Mouse (Mus musculus) intestine, embryonic 14.5 days (tissue): Measurements from ENCODE around the gene Twf1. TPM values are rescaled to one million over a fixed set of nuclear protein-coding genes. Genes with fewer than 3 reads are reported as not detected.

Source experiments
- ATAC-seq: fragments of 200-750 bp; cut with Nextera tagmentation; replicated peaks from 2 replicates; pipeline ENCODE4 v1.8.0; 2017; ENCODE audit warnings: low read depth, moderate number of reproducible peaks, moderate TSS enrichment, moderate library complexity; ENCODE audit not compliant: low FRiP score, low TSS enrichment
- DNase-seq: peaks from one replicate; pipeline ENCODE4 v3.0.0-alpha.2; 2018; ENCODE audit warnings: low spot score
- H3K27ac ChIP-seq: fragments of 300-500 bp; sonication (generic); 2 replicates; pipeline ENCODE4 v1.5.1; 2014; ENCODE audit warnings: low read depth, mild to moderate bottlenecking, control low read depth
- H3K27me3 ChIP-seq: fragments of 300-500 bp; sonication (generic); replicated peaks from 2 replicates; pipeline ENCODE4 v1.6.1; 2014; ENCODE audit warnings: low read length, control low read depth; ENCODE audit not compliant: control insufficient read depth, insufficient read depth
- H3K36me3 ChIP-seq: fragments of 300-500 bp; sonication (generic); 2 replicates; pipeline ENCODE4 v1.6.1; 2014; ENCODE audit warnings: low read length, control low read depth; ENCODE audit not compliant: control insufficient read depth, insufficient read depth
- H3K4me1 ChIP-seq: fragments of 300-500 bp; sonication (generic); replicated peaks from 2 replicates; pipeline ENCODE4 v1.6.1; 2014; ENCODE audit warnings: low read length, control low read depth, mixed read lengths; ENCODE audit not compliant: control insufficient read depth, insufficient read depth
- H3K4me2 ChIP-seq: fragments of 300-500 bp; sonication (generic); 2 replicates; pipeline ENCODE4 v1.6.1; 2014; ENCODE audit warnings: low read length
- H3K4me3 ChIP-seq: fragments of 300-500 bp; sonication (generic); 2 replicates; pipeline ENCODE4 v1.5.1; 2014; ENCODE audit warnings: low read depth, low read length, control low read depth, mixed read lengths
- H3K9ac ChIP-seq: fragments of 300-500 bp; sonication (generic); 2 replicates; pipeline ENCODE4 v1.6.1; 2014; ENCODE audit warnings: mild to moderate bottlenecking, low read length
- H3K9me3 ChIP-seq: fragments of 300-500 bp; sonication (generic); 2 replicates; pipeline ENCODE4 v1.6.1; 2016; ENCODE audit warnings: low read length, control low read depth; ENCODE audit not compliant: control insufficient read depth
- WGBS: fragments of 180-500 bp; shearing (Covaris S2); extraction: QIAGEN DNeasy Blood & Tissue Kit; methylation state at CpG from one replicate; pipeline ENCODE4 v1.1.7; 2014; 5-methylcytosine and 5-hydroxymethylcytosine counted together
- polyA plus RNA-seq: library from polyadenylated mRNA; unstranded; fragments of >200 nt; fragmentation: Nextera tagmentation; extraction: Ambion mirVana; gene quantifications from 2 replicates; pipeline ENCODE4 v1.2.1, GENCODE M21; 2014

The Twf1 gene
- polyA plus RNA-seq, 1 experiment from 2014 or later, result 101 TPM

DNA sequence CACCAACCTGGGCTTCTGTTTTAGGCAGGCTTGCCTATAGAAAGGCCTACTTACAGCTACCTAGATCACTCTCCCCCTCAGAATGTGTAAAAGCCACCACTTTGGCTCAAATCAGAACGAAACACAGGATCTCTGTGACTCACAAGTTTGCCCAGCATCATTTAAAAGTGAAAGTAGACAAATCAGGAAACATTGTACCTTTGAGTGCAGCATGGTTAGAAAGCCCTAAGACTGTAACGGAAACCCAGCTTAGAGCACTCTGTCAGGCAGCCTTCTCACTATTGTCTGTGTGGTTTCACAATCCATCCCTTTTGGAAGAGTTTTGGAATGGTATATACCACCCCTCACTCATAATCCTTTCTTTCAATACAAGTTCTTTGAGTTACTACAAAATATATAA, 24.8 kb downstream of the Twf1 start:
- no peak for DNase-seq
- ATAC-seq, result no peak
- Histone ChIP-seq H3K4me3 (no peak overlapping the region), H3K36me3 (0 out of 2 replicates have a peak, but pooled peaks cover 4% of the 10 kb centered on the region), H3K9me3 (no peaks in the 10 kb centered on the region), H3K27me3 (no peaks in the 10 kb centered on the region), H3K27ac (no peak overlapping the region), H3K9ac (no peak overlapping the region), H3K4me1 (no peaks in the 10 kb centered on the region), H3K4me2 (no peak overlapping the region)
- 83% methylated on average over 2 of the region's 2 CpGs for WGBS

- no peak overlapping the region for H3K4me3 ChIP-seq
- H3K4me1 ChIP-seq, result no peaks in the 10 kb centered on the region
- no peak overlapping the region for H3K9ac ChIP-seq
- DNase-seq (no peak), ATAC-seq (peak; percentile 61; the same call in 1 of the 2 replicates)
- no peaks in the 10 kb centered on the region for H3K27me3 ChIP-seq
- no peak overlapping the region for H3K27ac ChIP-seq
- no peak overlapping the region for H3K4me2 ChIP-seq
- H3K9me3 ChIP-seq, result no peaks in the 10 kb centered on the region
- H3K36me3 ChIP-seq, result 0 out of 2 replicates have a peak, but pooled peaks cover 11% of the 10 kb centered on the region
- 72% methylated on average over 17 of the region's 17 CpGs for WGBS
Observed at GRCm38 (mm10) chr15:94558895-94559656, 30.6 kb downstream of the Twf1 start.

- Histone ChIP-seq H3K9me3 (no peaks in the 10 kb centered on the region), H3K9ac (no peak overlapping the region), H3K27me3 (no peaks in the 10 kb centered on the region), H3K4me3 (no peak overlapping the region), H3K36me3 (0 out of 2 replicates have a peak, but pooled peaks cover 11% of the 10 kb centered on the region), H3K4me1 (no peaks in the 10 kb centered on the region), H3K4me2 (no peak overlapping the region), H3K27ac (no peak overlapping the region)
- DNase-seq, result peak; percentile 94
- ATAC-seq, result peak; percentile 66; the same call in 1 of the 2 replicates
- 17% methylated on average over 7 of the region's 7 CpGs for WGBS
Observed at GRCm38 (mm10) chr15:94557442-94557841, 32.2 kb downstream of the Twf1 start.

- ATAC-seq, result no peak
- Histone ChIP-seq H3K9ac (no peak overlapping the region), H3K36me3 (peaks cover 17% of the 10 kb centered on the region; the same call in 1 of the 2 replicates), H3K9me3 (no peaks in the 10 kb centered on the region), H3K4me2 (no peak overlapping the region), H3K4me1 (no peaks in the 10 kb centered on the region), H3K27me3 (no peaks in the 10 kb centered on the region), H3K27ac (no peak overlapping the region), H3K4me3 (no peak overlapping the region)
- WGBS, result 92% methylated on average over 9 of the region's 9 CpGs
- no peak for DNase-seq
Observed at GRCm38 (mm10) chr15:94553536-94553935, 36.2 kb downstream of the Twf1 start.

GRCm38 (mm10) chr15:94544844-94545243, 44.8 kb downstream of the Twf1 start:
- Histone ChIP-seq H3K27ac (no peak overlapping the region), H3K27me3 (no peaks in the 10 kb centered on the region), H3K9ac (no peak overlapping the region), H3K9me3 (no peaks in the 10 kb centered on the region), H3K4me3 (no peak overlapping the region), H3K36me3 (peaks cover 5% of the 10 kb centered on the region; the same call in 1 of the 2 replicates), H3K4me1 (peaks cover 3% of the 10 kb centered on the region; the same call in 1 of the 2 replicates), H3K4me2 (no peak overlapping the region)
- DNase-seq (no peak), ATAC-seq (no peak)
- WGBS, result 82% methylated on average over 4 of the region's 4 CpGs

DNA sequence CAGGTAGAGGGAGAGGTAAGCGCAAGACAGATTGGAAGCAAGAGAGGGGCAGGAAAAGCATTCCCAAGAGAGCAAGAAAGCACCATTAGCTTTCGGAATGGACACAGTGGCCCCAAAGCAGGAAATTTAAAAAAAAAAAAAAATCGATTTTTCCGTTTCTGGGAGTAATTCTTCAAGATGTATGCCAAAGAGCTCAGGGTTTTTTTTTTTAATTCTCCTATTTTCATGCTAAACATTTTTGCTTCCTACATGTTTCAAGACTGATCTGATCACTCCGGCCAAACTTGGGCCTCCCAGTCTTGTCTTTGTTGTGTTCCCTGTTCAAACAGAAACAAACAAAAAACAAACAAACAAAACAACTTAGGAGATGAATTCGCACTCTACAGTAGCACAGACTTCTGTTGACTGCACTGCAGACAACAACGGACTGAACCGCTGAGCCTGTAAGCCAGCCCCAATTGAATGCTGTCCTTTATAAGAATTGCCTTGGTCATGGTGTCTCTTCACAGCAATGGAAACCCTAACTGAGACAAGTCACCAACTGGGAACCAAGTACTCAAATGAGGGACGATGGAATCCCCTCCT, 45.5 kb downstream of the Twf1 start:
- no peaks in the 10 kb centered on the region for H3K27me3 ChIP-seq
- no peak for DNase-seq
- H3K36me3 ChIP-seq, result peaks cover under 1% of the 10 kb centered on the region; the same call in 1 of the 2 replicates
- peak overlapping the region; percentile 63 for H3K4me3 ChIP-seq
- H3K4me1 ChIP-seq, result peaks cover 3% of the 10 kb centered on the region; the same call in 1 of the 2 replicates
- WGBS, result 44% methylated on average over 9 of the region's 9 CpGs
- peak overlapping the region; percentile 77 for H3K27ac ChIP-seq
- peak overlapping the region; percentile 85 for H3K4me2 ChIP-seq
- H3K9ac ChIP-seq, result peak overlapping the region; percentile 63
- ATAC-seq, result no peak
- no peaks in the 10 kb centered on the region for H3K9me3 ChIP-seq

- Histone ChIP-seq H3K4me1 (peaks cover 3% of the 10 kb centered on the region; the same call in 1 of the 2 replicates), H3K9ac (peak within 1 kb of the TSS; percentile 63), H3K9me3 (no peaks in the 10 kb centered on the region), H3K4me3 (peak within 1 kb of the TSS; percentile 63), H3K27ac (peak within 1 kb of the TSS; percentile 77), H3K27me3 (no peaks in the 10 kb centered on the region), H3K4me2 (peak within 1 kb of the TSS; percentile 85), H3K36me3 (no peaks in the 10 kb centered on the region)
- ATAC-seq (peak; percentile 98), DNase-seq (peak; percentile 95)
- under 1% methylated on average over 45 of the region's 45 CpGs for WGBS
Observed at GRCm38 (mm10) chr15:94543409-94544051, 46.2 kb downstream of the Twf1 start, which contains the start of the genes Pus7l and Irak4. Gene Pus7l, minus strand, starts transcription at chr15:94543547. Gene Irak4, plus strand, starts transcription at chr15:94543643.

- peaks cover 3% of the 10 kb centered on the region; the same call in 1 of the 2 replicates for H3K36me3 ChIP-seq
- no peaks in the 10 kb centered on the region for H3K9me3 ChIP-seq
- H3K27ac ChIP-seq, result peak overlapping the region; percentile 52; the same call in 1 of the 2 replicates
- no peak for DNase-seq
- WGBS, result 7% methylated on average over 22 of the region's 22 CpGs
- ATAC-seq, result peak; percentile 82
- H3K27me3 ChIP-seq, result no peaks in the 10 kb centered on the region
- H3K4me3 ChIP-seq, result peak overlapping the region; percentile 63
- peaks cover 3% of the 10 kb centered on the region; the same call in 1 of the 2 replicates for H3K4me1 ChIP-seq
- peak overlapping the region; percentile 63 for H3K9ac ChIP-seq
- peak overlapping the region; percentile 85 for H3K4me2 ChIP-seq
Observed at GRCm38 (mm10) chr15:94542567-94543408, 46.9 kb downstream of the Twf1 start.
